Mouse (Mus musculus) A20 (cell line): ENCODE measurements around the gene Elof1.
A peak's percentile ranks its signal among the peaks of the same experiment; 100 is the strongest.

Source experiments
- DNase-seq: peaks from one replicate; pipeline ENCODE4 v3.0.0-alpha.2; 2011; ENCODE audit warnings: low read depth, low spot score

Gene Elof1

DNA sequence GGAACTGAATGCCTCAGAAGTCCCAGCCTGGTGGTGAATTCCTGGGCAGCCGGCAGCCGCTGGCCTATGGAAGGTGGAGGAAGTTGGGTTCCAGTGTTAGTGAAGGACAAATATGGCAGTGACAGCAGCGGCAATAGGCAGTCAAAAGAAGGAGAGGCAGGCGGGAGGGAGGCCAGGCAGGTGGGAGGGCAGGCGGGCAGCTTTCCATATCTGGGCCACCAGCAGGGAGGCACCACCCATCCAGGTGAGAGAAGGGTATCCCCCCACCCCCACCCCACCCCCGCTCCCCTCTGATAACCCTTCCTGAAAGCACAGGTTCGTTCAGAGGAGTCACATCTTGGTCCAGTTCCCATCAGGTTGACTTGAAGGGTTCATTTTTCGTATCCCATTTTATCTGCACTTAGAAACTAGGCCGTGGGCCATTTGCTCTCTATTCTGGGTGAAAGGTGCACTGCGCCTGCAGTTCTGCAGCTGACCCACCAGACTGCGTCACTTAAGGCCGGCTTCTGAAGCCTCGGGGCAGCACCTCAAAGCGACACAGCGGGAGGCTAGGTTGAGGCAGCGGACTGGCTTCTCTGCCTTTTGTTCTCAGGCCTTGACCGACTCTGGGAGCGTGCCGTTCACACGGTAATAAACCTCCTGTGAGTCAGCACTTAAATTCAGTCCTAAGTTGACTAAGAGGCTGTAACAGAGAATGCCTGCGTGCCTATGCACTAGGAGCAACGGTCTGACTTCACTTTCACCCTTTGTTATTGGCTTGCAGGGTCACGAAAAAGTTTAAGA, 20.0 kb upstream of the Elof1 start:
- no peak for DNase-seq

DNA sequence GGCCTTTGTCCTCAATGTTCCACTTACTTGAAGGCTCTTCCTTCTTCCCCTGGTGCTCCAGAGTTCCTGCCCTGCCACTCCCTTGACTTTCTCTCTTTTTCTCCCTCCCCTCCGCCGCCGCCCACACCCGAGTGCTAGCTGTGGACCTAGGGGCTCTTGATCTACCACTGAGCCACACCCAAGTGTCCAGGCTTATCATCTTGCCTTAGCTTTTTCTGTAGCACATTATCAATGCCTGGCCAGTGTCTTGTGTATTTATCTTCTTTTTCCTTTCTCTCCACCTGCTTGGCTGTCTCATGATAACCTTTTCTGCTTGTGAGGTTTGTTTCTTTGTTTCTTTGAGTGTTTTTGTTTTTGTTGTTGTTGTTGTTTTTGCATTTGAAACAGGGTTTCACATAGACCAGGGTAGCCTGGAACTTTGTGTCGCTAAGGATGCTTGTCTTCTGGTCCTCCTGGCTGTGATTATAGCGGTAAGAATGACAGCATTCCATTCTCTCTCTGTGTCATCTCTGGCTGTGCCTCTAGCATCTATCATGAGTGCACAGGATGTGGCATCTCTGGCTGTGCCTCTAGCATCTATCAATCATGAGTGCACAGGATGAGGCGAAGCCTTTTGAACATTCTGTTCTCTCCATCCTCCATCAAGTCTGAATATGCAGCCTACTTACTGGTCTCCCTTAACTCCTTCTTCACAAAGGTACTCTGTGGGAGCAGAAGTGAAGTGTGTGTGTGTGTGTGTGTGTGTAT, 18.8 kb upstream of the Elof1 start, which contains the start of gene Acp5:
TSS of gene Acp5 (minus strand) at position 68 of the 747 bp plus-strand sequence.
- DNase-seq = no peak

DNA sequence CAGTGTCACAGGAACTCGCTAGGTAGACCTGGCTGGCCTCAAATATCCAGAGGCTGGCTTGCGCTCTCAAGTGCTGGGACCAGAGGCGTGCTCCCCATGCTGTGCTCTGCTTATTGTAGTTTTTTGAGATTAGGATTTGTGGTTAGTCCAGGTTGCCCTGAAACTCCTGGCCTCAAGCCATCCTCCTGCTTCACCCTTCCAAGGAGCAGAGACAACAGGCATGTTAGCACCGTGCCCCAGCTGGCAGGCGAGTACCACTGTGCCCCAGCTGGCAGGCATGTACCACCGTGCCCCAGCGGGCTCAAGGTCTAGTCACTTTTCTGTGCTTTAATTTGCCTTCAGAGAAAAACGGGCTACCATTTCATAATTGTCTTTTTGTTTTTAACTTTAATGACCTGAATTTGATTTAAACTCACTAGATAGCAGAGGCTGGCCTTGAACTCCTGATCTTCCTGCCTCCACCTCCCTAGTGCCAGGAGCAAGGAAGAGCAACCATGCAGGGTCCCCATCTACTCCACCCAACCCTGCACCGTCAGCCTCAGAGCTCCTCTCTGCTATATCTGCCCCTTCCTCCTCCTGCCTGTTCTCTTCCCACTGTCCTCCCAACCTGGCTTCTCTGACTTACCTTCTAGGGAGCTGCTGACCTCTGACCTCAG, 18.1 kb upstream of the Elof1 start:
- no peak for DNase-seq

DNA sequence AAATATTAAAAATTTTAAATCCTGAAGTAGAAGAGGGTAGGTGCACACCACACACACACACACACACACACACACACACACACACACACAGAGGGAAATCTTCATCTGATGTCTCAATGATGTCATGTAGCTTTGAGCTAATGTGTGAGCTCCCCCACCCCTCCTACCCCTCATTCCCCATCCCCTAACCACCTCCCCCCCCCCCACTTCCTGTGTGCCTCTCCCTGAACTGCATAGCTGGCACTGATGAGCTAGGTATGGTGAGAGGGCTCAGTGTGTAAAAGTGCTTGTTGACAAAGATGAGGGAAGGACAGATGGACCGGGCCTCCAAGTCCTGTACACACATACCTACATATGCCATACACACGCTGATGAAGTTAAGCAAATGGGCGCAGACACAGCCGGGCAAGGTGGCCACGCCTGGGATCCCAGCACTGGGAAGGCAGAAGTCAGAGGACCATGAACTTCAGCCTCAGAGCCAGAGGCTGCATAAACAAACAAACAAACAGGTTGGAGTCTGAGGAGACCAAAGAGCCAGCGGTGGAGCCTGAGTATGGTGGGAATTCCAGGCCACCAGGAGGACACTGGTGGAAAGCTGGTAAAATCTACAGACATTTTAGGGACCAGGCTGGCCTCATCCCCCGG, 17.4 kb upstream of the Elof1 start:
- DNase-seq = no peak

- no peak for DNase-seq
Observed at GRCm38 (mm10) chr9:22132220-22132619, 15.2 kb upstream of the Elof1 start.

- no peak for DNase-seq
Observed at GRCm38 (mm10) chr9:22131226-22131981, 14.4 kb upstream of the Elof1 start.

DNA sequence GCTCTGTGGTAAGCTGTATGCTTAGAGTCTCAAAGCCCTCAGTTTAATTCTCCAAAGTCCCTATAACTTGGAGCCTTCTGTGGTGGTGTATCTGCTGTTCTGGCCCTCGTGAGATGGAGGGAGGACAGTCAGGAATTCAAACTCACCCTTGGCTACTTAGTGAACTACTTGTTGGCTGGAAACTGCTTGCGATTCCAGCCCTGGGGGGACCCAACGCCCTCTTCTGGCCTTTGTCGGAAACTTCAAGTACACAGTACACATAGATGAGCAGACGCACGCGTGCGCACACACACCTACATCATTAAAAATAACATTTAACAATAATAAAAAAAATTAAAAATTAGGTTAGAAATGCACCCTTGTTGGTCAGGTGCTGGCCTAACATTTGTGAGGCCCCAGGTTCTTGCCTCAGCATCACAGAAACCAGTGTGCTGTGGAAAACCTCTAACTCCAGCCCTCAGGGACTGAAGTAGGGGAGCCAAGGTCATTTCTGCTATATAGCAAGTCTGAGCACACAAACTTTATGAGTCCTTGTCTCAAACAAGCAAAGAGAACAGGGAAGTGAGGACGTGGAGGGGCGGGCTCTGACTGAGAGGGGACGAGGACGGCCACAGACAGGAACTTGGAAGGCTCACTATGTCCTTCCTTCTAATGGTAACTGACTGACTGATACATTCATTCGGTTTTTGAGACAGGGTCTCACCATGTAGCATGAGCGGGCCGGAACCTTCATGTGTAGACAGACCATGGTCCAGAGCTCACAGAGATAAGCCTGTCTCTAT, 8.5 kb upstream of the Elof1 start:
- DNase-seq = no peak

- no peak for DNase-seq
Observed at GRCm38 (mm10) chr9:22124169-22124568, 7.2 kb upstream of the Elof1 start.

- peak; percentile 85 for DNase-seq
Observed at GRCm38 (mm10) chr9:22123069-22123609, 6.2 kb upstream of the Elof1 start.

DNA sequence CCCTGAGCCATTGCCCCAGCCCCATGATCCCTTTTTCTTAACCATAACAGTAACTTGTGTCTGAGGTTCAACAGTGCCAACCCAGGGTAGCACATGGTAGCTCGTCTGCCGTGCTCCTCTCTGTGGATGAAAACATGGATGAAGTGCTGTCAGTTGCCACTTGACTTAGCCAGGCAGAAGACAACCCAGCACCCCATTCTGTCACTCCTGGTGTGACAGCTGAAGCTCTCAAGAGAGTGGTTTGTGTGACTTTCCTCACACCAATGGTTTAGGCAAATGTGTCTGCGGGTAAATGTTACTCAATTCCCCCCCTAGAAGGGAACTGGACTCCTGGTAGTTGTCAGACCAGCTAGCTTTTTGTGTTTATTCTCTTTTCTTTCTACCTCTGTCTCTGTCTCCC, 5.0 kb upstream of the Elof1 start:
- DNase-seq = peak; percentile 73

- no peak for DNase-seq
Observed at GRCm38 (mm10) chr9:22121545-22121944, 4.6 kb upstream of the Elof1 start.

DNA sequence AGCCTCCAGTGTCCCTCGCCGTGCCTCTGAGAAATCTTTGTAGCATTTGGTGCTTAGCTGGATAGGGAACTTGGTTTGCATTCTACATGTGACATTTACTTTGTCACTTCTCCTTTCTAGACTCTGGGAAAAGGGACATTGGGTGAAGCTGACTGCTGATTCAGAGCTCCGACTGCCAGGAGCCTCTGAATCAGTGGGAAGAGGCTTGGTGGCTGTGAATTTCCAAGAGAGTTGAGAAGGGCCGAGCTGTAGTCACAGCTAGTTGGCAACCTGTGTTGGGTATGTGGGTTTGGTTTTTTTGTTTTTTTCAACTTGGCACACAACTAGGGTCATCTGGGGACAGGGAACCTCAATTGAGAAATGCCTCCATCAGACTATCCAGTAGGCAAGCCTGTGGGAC, 2.6 kb upstream of the Elof1 start:
- no peak for DNase-seq

- DNase-seq = peak; percentile 84
Observed at GRCm38 (mm10) chr9:22117754-22118456, 933 bp upstream of the Elof1 start.

- no peak for DNase-seq
Observed at GRCm38 (mm10) chr9:22116086-22116485, 886 bp downstream of the Elof1 start.

DNA sequence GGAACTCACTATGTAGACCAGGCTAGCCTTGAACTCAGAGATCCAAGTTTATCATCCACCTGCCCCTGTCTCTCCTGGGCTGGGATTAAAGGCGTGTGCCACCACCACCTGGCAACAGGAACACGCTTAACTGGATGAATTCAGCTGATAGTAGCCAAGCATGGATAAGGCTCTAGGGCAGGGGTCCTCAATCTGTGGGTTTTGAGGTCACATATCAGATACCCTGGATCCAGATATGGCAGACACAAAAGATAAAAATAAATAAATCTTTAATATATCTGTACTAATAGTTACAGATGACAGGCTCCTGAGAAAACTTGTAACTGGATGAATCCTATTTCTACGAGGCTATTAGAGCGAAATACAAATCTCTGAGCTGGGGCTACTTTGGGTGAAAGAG, 1.3 kb downstream of the Elof1 start:
- no peak for DNase-seq

DNA sequence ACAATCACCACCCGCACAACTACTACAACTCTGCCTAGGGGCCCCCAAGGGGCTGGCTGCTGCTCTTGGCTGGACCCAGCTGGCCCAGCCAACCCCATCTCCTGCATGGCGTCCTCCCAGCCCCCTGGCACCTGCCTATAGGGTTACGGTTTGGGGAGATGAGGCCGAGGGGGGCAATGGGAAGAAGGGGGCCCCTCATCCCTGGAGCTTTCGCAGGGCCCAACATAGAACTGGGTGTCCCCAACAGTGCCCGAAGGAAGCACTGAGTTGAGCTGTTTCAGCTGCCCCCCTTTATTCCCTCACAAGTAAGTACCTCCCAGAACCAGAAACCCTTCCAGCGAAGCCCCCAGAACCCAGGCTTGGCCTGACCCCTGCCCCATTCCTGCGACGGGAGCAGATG, 8.8 kb downstream of the Elof1 start:
- no peak for DNase-seq

DNA sequence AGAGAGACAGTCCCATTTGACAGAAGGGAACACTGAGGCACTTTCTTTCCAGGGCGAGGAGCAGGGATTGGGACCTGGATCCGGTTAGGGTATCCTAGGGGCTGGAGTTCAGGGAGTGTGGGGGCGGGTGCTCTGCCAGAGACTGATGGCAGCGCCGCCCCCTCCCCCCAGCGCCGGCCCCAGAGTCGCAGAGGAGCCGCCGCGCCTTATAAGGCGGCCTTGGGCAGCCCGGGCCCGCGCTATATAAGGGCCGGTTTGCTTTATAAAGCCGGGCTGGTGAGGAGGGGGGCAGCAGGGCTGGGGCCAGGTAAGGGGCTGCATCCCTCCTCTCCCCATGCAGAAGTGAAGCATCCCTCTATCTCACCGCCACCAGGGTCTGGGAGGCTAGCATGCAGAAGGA, 17.1 kb downstream of the Elof1 start:
- DNase-seq = no peak

- DNase-seq = no peak
Observed at GRCm38 (mm10) chr9:22098993-22099696, 17.8 kb downstream of the Elof1 start, which contains the start of gene Cnn1. Gene Cnn1, plus strand, starts transcription at chr9:22099216.

DNA sequence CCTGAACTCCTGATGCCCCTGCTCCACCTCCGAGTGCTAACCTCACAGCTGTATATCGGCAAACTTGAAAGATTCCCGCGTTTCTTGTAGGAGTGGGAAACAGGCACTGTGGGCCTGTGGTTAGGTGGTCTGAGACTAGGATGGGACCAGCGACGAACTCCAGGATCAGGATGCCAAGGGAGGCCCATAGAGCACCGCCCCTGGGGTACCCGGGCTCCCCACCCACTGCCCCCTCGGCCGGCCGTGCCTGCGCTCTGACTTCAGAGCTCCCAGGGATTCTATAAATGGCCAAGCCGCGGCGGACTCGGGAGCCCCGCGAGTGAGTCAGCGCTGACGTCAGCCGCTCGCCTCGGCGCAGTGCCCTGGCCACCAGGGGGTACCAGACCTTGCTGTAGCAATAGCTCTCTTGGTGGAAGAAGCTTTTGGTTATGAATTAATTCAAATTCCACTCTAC, 21.1 kb downstream of the Elof1 start:
- peak; percentile 74 for DNase-seq
